21 mouse cellular contexts compared by ENCODE assay signal in the genomic region with DNA sequence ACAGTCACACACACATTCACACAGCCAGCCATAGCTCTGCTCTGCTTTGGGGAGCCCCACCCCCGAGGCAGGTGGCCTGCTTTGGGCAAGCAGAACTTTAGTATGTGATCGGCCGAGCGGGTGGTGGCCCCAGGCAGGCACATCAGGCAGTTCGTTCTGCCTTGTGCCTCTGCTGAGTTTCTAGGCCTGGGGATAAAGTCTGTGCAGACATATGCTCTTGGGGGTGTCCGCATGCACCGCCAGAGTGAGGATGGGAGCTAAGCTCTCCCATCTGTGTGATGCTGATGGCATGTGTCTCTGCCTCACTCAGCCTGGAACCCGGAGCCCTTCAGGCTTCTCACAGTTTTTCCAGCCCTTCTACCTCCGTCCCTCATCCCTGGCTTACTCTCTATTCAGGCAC.
DNase-seq lines count a peak whose midpoint lies in the region; ATAC-seq lines count a peak whose summit lies in the region.
"Had no signal": no experiment of that assay in that cellular context is flagged by ENCODE, and none has a peak within 500 bp of the region (broad histone marks: within the 10 kb centered on the region; RNA-seq: fewer than 3 reads in every experiment).

No protein-coding gene starts in this region.

- no peak overlapping the region for H3K4me3 ChIP-seq in hindbrain, embryonic 13.5 days
- no peak overlapping the region for H3K4me3 ChIP-seq in hindbrain, embryonic 16.5 days (ENCODE audit: low read length)
- H3K4me3 ChIP-seq: heart, embryonic 13.5 days; myocyte had no signal

- H3K27ac ChIP-seq in hindbrain, embryonic 13.5 days: peak overlapping the region; percentile 44; the same call in 1 of the 2 replicates
- no peak overlapping the region for H3K27ac ChIP-seq in hindbrain, embryonic 16.5 days (ENCODE audit: low read depth, low read length)
- H3K27ac ChIP-seq: heart, embryonic 13.5 days; stomach, postnatal 0 days had no signal

- 52% methylated on average over 9 of the region's 9 CpGs for WGBS in hindbrain, embryonic 13.5 days
- 54% methylated on average over 9 of the region's 9 CpGs for WGBS in hindbrain, embryonic 16.5 days

- no peak overlapping the region for H3K4me2 ChIP-seq in hindbrain, embryonic 13.5 days
- no peak overlapping the region for H3K4me2 ChIP-seq in hindbrain, embryonic 16.5 days (ENCODE audit: low read length)
- H3K4me2 ChIP-seq: heart, embryonic 13.5 days had no signal

- H3K36me3 ChIP-seq in hindbrain, embryonic 13.5 days: no peaks in the 10 kb centered on the region
- no peaks in the 10 kb centered on the region for H3K36me3 ChIP-seq in hindbrain, embryonic 16.5 days (ENCODE audit: control insufficient read depth, insufficient read depth, low read length)
- H3K36me3 ChIP-seq: heart, embryonic 13.5 days had no signal

- H3K9me3 ChIP-seq in hindbrain, embryonic 13.5 days: no peaks in the 10 kb centered on the region
- H3K9me3 ChIP-seq in hindbrain, embryonic 16.5 days (ENCODE audit: control insufficient read depth, low read length): no peaks in the 10 kb centered on the region
- H3K9me3 ChIP-seq: heart, embryonic 13.5 days had no signal

- peak; percentile 19; the same call in 1 of the 2 replicates for ATAC-seq in hindbrain, embryonic 13.5 days (ENCODE audit: low FRiP score)
- no peak for ATAC-seq in hindbrain, embryonic 16.5 days
- ATAC-seq: activated CD4-positive, CD25-positive, alpha-beta regulatory T cell, adult 4 months; liver, postnatal 0 days had no signal

- no peaks in the 10 kb centered on the region for H3K27me3 ChIP-seq in hindbrain, embryonic 13.5 days
- no peaks in the 10 kb centered on the region for H3K27me3 ChIP-seq in hindbrain, embryonic 16.5 days (replicated peaks; ENCODE audit: control insufficient read depth, insufficient read depth, low read length)

- H3K4me1 ChIP-seq in hindbrain, embryonic 13.5 days (replicated peaks): peaks cover 76% of the 10 kb centered on the region
- H3K4me1 ChIP-seq in hindbrain, embryonic 16.5 days (ENCODE audit: control insufficient read depth, insufficient read depth, low read depth, low read length): peaks cover 17% of the 10 kb centered on the region

- H3K9ac ChIP-seq in hindbrain, embryonic 13.5 days: peak overlapping the region; percentile 35; the same call in 1 of the 2 replicates
- no peak overlapping the region for H3K9ac ChIP-seq in hindbrain, embryonic 16.5 days (ENCODE audit: low read depth, low read length)
- H3K9ac ChIP-seq: heart, embryonic 13.5 days; liver, postnatal 0 days had no signal

- peak; percentile 49 for DNase-seq in retina, postnatal 1 day
- DNase-seq in retina, embryonic 14.5 days (ENCODE audit: low spot score): no peak
- DNase-seq in layer of hippocampus, adult 8-10 months (ENCODE audit: low spot score in 2 of 2): peak; percentile 39 to 52
- DNase-seq in gastrocnemius, adult 8-10 months (ENCODE audit: low spot score in 2 of 2): no peak
- DNase-seq in c-Kit-positive CD71-positive TER-119-positive erythroid progenitor cells, embryonic 14.5 days (ENCODE audit: low spot score): no peak
- DNase-seq: adrenal gland, postnatal 14 days; B cell, adult 2 months; cerebellum, adult 8-10 months; heart, postnatal 36 days; kidney, adult 9 months; kidney, postnatal 4 days; liver; liver, postnatal 0 days; lung, postnatal 14 days; thymus, postnatal 14 days had no signal

Comparison
In these comparisons a context has a peak if more than half of its experiments do, and no peak if none do; other contexts are left out.
1. DNase-seq: peak in retina, postnatal 1 day (single experiment) and layer of hippocampus, adult 8-10 months (2 of 2); none in retina, embryonic 14.5 days (single experiment), gastrocnemius, adult 8-10 months (0 of 2) and c-Kit-positive CD71-positive TER-119-positive erythroid progenitor cells, embryonic 14.5 days (single experiment).